Mouse (Mus musculus): ENCODE measurements around the gene Ltbp3. TPM values are rescaled to one million over a fixed set of nuclear protein-coding genes. Genes with fewer than 3 reads are reported as not detected.

Ltbp3 gene
- 10 to 100 TPM; 32.6 to 42.8 (median 39.2) TPM for total RNA-seq (2022)

GRCm38 (mm10) chr19:5740320-5741317 is at the start of gene Ltbp3:
Ltbp3 (plus strand) TSS chr19:5740904.
- peak; percentile 83 to 86 for DNase-seq (ENCODE audit: low spot score in 2 of 2)

GRCm38 (mm10) chr19:5691601-5692000 is 49.1 kb upstream of the Ltbp3 start:
- DNase-seq (ENCODE audit: low spot score in 2 of 2) = no peak

GRCm38 (mm10) chr19:5692086-5692912 is 48.4 kb upstream of the Ltbp3 start:
- no peak for DNase-seq (ENCODE audit: low spot score in 2 of 2)

GRCm38 (mm10) chr19:5692913-5693396 is 47.7 kb upstream of the Ltbp3 start:
- DNase-seq (ENCODE audit: low spot score in 2 of 2) = no peak

- no peak for DNase-seq (ENCODE audit: low spot score in 2 of 2)
These were observed 46.9 kb upstream of the Ltbp3 start for GRCm38 (mm10) chr19:5693801-5694200.

- DNase-seq (ENCODE audit: low spot score in 2 of 2) = no peak
These were observed 44.7 kb upstream of the Ltbp3 start for GRCm38 (mm10) chr19:5695849-5696462.

GRCm38 (mm10) chr19:5704163-5704800 is 36.4 kb upstream of the Ltbp3 start, which contains the start of gene Kcnk7:
Kcnk7 (plus strand) TSS chr19:5704367.
- no peak for DNase-seq (ENCODE audit: low spot score in 2 of 2)

GRCm38 (mm10) chr19:5704801-5705571 is 35.7 kb upstream of the Ltbp3 start:
- DNase-seq (ENCODE audit: low spot score in 2 of 2) = no peak

GRCm38 (mm10) chr19:5710068-5710467 is 30.6 kb upstream of the Ltbp3 start:
- peak in 1 of 2 experiments; percentile 42 for DNase-seq (ENCODE audit: low spot score in 2 of 2)

GRCm38 (mm10) chr19:5710581-5710980 is 30.1 kb upstream of the Ltbp3 start:
- DNase-seq (ENCODE audit: low spot score in 2 of 2) = no peak

- DNase-seq (ENCODE audit: low spot score in 2 of 2) = peak; percentile 65 to 69
These were observed 29.5 kb upstream of the Ltbp3 start for GRCm38 (mm10) chr19:5711218-5711617.

GRCm38 (mm10) chr19:5711907-5712460 is 28.7 kb upstream of the Ltbp3 start:
- no peak for DNase-seq (ENCODE audit: low spot score in 2 of 2)

GRCm38 (mm10) chr19:5713255-5713654 is 27.4 kb upstream of the Ltbp3 start:
- DNase-seq (ENCODE audit: low spot score in 2 of 2) = no peak

- DNase-seq (ENCODE audit: low spot score in 2 of 2) = peak; percentile 77 to 84
These were observed 27.0 kb upstream of the Ltbp3 start for GRCm38 (mm10) chr19:5713730-5714129.

- no peak for DNase-seq (ENCODE audit: low spot score in 2 of 2)
These were observed 24.7 kb upstream of the Ltbp3 start for GRCm38 (mm10) chr19:5715793-5716688.

GRCm38 (mm10) chr19:5716955-5717354 is 23.7 kb upstream of the Ltbp3 start:
- DNase-seq (ENCODE audit: low spot score in 2 of 2) = no peak

GRCm38 (mm10) chr19:5721233-5721632 is 19.5 kb upstream of the Ltbp3 start:
- DNase-seq (ENCODE audit: low spot score in 2 of 2) = no peak

GRCm38 (mm10) chr19:5722848-5723425 is 17.8 kb upstream of the Ltbp3 start:
- DNase-seq (ENCODE audit: low spot score in 2 of 2) = no peak

Measured in gastrocnemius, adult 8-10 months (tissue).